Mouse (Mus musculus): ENCODE data around the gene Tle1. TPM values are rescaled to one million over a fixed set of nuclear protein-coding genes. Genes with fewer than 3 reads are reported as not detected.
A peak's percentile ranks its signal among the peaks of the same experiment; 100 is the strongest.

The Tle1 gene
- 12.8 and 13.9 TPM in 2 replicates for polyA plus RNA-seq (2015; fragmentation: Nextera tagmentation; extraction: Ambion mirVana)

DNA sequence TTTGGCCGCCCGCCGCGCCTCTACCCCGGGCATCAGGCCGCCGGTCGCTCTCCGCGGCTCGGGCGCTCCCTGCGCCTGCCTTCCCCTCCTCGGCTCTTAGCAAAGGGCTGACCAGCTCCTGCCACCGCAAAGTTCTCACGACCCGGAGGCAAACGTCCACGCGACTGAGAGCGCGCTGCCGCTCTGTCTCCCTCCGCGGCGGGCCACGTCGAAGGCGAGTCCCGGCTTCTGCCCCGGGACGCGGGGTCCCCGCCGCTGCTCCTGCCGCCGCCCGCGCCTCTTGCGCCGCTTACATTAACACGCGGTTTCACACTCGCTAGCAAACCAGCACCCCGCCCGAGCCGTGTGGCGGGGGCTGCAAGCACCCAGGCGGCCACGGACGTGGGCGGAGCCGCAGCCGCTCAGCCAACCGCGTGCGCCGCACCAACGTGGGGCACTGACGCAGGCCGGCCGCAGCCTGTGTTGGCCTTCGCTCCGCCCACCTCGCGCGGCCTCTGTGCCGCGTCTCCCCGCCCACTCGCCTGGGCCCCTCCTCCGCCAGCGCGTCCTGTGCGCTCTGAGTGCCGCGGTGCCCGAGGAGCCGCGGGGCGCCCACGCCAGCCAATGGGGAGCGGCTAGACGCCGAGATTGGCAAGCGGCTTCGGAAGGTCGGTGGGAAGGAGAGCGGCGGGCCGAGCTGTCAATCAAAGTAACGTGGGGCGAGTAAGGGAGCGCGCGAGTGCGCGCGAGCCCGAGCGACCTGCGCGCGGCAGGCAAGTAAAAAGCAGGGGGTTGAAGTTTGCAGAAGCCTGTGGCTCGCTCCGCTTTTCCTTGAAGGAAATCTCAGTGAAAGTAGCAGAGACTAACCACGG lies at the start of gene Tle1:
TSS of gene Tle1 (minus strand) at position 361 of the 851 bp plus-strand sequence.
- H3K4me3 ChIP-seq (ENCODE audit: low read depth, low read length), result peak within 1 kb of the TSS; percentile 73
- H3K36me3 ChIP-seq (ENCODE audit: control insufficient read depth, insufficient read depth), result no peaks in the 10 kb centered on the region
- H3K4me1 ChIP-seq (replicated peaks; ENCODE audit: control insufficient read depth, insufficient read depth, low read length), result peaks cover 6% of the 10 kb centered on the region; the same call in 1 of the 2 replicates

DNA sequence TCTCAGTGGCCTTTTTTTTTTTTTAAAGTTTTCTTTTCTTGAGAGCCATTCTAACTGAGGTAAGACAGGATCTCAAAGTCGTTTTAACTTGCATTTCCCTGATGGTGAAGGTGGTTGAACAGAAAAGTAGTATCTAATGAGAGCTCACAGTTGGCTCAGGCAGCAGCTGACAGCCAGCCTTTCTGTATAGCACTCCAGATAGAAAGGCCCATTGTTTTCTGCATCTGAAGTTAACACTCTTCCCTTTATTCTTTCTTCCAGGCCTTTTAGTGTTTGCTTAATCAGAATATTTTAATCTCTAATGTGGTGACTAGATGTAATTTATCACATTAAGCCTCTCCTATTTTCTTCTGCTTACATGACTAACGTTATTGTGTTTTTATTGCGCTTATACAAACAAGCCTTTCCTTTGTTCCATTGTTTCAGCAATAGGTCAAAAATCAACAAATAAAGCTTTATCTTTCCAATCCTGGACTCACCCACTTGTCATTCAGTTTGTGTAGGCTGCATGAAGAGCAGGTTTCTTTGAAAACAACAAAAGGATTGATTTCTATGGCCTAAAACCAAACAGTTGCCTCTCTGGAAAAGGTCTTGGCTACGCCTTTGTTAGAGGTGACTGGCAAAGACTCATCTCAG lies 33.0 kb upstream of the Tle1 start:
- no peak for ATAC-seq
- TF ChIP-seq CTCF (IDR thresholded peaks at IDR 0.05; ENCODE audit: low read depth), result no peak

More for the DNA sequence above, at the start of gene Tle1:
- H3K9me3 ChIP-seq (ENCODE audit: control insufficient read depth), result no peaks in the 10 kb centered on the region
- peak within 1 kb of the TSS; percentile 97 for H3K4me2 ChIP-seq (replicated peaks; ENCODE audit: low read depth)
- TF ChIP-seq CTCF (IDR thresholded peaks at IDR 0.05; ENCODE audit: low read depth), result no peak
- H3K27me3 ChIP-seq (replicated peaks; ENCODE audit: control insufficient read depth, insufficient read depth, low read length), result no peaks in the 10 kb centered on the region
- peak; percentile 98 for ATAC-seq
- H3K27ac ChIP-seq (ENCODE audit: low read depth, low read length), result peak within 1 kb of the TSS; percentile 87
- under 1% methylated on average over 104 of the region's 107 CpGs for WGBS
- H3K9ac ChIP-seq (ENCODE audit: low read depth, low read length), result peak within 1 kb of the TSS; percentile 71

DNA sequence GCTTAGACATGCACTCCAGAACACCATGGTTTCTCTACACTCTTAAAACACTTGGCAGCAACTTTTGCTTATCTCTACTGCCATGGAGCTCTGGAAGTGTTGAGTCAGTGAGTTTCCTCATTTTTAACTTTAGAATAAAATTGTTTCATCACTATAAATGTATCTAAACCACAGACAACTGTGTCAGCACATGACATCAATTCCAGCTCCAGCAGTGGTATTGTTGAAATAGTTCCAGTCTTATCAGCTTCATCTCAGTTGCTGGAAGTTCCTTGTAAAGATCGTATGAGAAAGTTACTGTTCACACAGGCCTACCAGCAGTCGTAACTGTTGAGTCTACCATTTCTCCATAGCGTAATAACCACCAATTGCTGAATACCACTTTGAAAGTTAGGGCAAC lies 31.5 kb upstream of the Tle1 start:
- Histone ChIP-seq H3K4me1 (replicated peaks; ENCODE audit: control insufficient read depth, insufficient read depth, low read length) (no peaks in the 10 kb centered on the region), H3K27ac (ENCODE audit: low read depth, low read length) (no peak overlapping the region), H3K9ac (ENCODE audit: low read depth, low read length) (no peak overlapping the region), H3K27me3 (replicated peaks; ENCODE audit: control insufficient read depth, insufficient read depth, low read length) (no peaks in the 10 kb centered on the region), H3K4me2 (replicated peaks; ENCODE audit: low read depth) (no peak overlapping the region), H3K36me3 (ENCODE audit: control insufficient read depth, insufficient read depth) (no peaks in the 10 kb centered on the region), H3K9me3 (ENCODE audit: control insufficient read depth) (no peaks in the 10 kb centered on the region), H3K4me3 (ENCODE audit: low read depth, low read length) (no peak overlapping the region)
- TF ChIP-seq CTCF (IDR thresholded peaks at IDR 0.05; ENCODE audit: low read depth), result no peak
- no peak for ATAC-seq
- 54% methylated on average over 3 of the region's 3 CpGs for WGBS

More for the DNA sequence above, 33.0 kb upstream of the Tle1 start:
- Histone ChIP-seq H3K36me3 (ENCODE audit: control insufficient read depth, insufficient read depth) (no peaks in the 10 kb centered on the region), H3K27me3 (replicated peaks; ENCODE audit: control insufficient read depth, insufficient read depth, low read length) (no peaks in the 10 kb centered on the region), H3K4me1 (replicated peaks; ENCODE audit: control insufficient read depth, insufficient read depth, low read length) (no peaks in the 10 kb centered on the region), H3K27ac (ENCODE audit: low read depth, low read length) (no peak overlapping the region), H3K4me3 (ENCODE audit: low read depth, low read length) (no peak overlapping the region), H3K9ac (ENCODE audit: low read depth, low read length) (no peak overlapping the region), H3K4me2 (replicated peaks; ENCODE audit: low read depth) (no peak overlapping the region), H3K9me3 (ENCODE audit: control insufficient read depth) (no peaks in the 10 kb centered on the region)
- 39% methylated on average over 4 of the region's 4 CpGs for WGBS

DNA sequence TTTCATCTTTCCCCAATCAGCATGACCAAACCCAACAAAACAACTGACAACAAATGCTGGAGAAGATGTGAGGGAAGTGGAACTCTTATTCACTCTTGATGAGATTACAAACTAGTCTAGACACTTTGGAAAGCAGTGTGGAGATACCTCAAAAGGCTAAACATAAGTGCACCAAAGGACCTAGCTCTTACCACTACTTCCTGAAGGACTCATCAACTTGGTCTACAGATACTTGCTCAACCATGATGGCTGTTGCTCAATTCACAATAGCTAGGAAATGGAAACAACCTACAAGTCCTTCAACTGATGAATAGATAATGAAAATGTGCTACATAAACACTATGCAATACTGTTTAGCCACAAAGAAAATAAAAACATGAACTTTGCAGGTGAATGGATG lies 30.1 kb upstream of the Tle1 start:
- Histone ChIP-seq H3K27ac (ENCODE audit: low read depth, low read length) (no peak overlapping the region), H3K4me1 (replicated peaks; ENCODE audit: control insufficient read depth, insufficient read depth, low read length) (no peaks in the 10 kb centered on the region), H3K9ac (ENCODE audit: low read depth, low read length) (no peak overlapping the region), H3K9me3 (ENCODE audit: control insufficient read depth) (no peaks in the 10 kb centered on the region), H3K27me3 (replicated peaks; ENCODE audit: control insufficient read depth, insufficient read depth, low read length) (no peaks in the 10 kb centered on the region), H3K4me2 (replicated peaks; ENCODE audit: low read depth) (no peak overlapping the region), H3K36me3 (ENCODE audit: control insufficient read depth, insufficient read depth) (no peaks in the 10 kb centered on the region), H3K4me3 (ENCODE audit: low read depth, low read length) (no peak overlapping the region)
- no peak for ATAC-seq
- no peak for TF ChIP-seq CTCF (IDR thresholded peaks at IDR 0.05; ENCODE audit: low read depth)

DNA sequence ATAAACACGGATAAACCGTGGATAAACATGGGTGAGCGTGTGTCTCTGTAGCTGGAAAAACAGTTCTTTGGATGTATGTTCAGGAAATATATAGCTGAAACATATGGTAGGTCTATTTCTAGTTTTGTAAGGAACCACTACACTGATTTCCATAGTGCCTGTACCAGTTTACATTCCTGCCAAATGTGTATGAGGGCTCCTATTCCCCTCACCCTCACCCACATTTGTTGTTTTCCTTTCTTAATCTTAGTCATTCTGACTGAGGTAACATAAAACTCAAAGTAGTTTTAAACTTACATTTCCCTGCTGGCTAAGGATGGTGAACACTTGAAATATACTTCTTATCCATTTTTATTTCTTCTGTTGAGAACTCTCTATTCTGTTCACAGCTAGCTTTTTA lies 20.9 kb upstream of the Tle1 start:
- H3K27ac ChIP-seq (ENCODE audit: low read depth, low read length), result no peak overlapping the region
- no peaks in the 10 kb centered on the region for H3K27me3 ChIP-seq (replicated peaks; ENCODE audit: control insufficient read depth, insufficient read depth, low read length)
- no peaks in the 10 kb centered on the region for H3K9me3 ChIP-seq (ENCODE audit: control insufficient read depth)
- no peak overlapping the region for H3K9ac ChIP-seq (ENCODE audit: low read depth, low read length)
- H3K36me3 ChIP-seq (ENCODE audit: control insufficient read depth, insufficient read depth), result no peaks in the 10 kb centered on the region
- no peak overlapping the region for H3K4me3 ChIP-seq (ENCODE audit: low read depth, low read length)
- no peaks in the 10 kb centered on the region for H3K4me1 ChIP-seq (replicated peaks; ENCODE audit: control insufficient read depth, insufficient read depth, low read length)
- no peak overlapping the region for H3K4me2 ChIP-seq (replicated peaks; ENCODE audit: low read depth)
- 80% methylated on average over 3 of the region's 3 CpGs for WGBS
- TF ChIP-seq CTCF (IDR thresholded peaks at IDR 0.05; ENCODE audit: low read depth), result no peak
- ATAC-seq, result no peak

DNA sequence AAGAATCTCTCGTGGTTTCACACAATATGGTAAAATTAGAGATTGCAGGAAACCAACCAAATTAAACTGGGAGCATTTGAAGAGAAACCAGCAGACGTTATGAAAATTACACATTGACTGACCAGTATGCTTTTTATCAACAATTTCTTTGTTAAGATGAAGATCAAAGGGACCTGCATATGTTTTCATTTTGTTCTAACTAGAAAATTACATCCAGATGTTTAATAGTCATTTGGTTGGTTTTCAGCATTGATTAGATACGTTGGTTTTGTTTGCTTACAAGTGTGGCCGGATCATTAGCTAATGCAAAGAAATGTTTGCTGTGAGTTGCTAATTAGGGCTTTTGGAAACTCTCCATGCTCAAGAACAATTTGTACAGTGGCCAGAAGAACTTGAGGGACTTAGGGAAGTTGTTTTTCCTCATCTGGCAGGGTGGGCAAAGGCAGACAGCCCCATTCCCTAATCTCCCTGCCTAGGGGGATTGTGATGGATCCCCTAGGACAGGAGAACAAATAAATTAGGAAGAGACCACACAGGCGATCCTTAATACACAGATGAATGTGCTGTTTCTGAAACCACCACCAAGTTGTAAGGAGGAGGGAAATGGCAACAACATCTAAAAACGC lies 3.8 kb upstream of the Tle1 start:
- no peaks in the 10 kb centered on the region for H3K9me3 ChIP-seq (ENCODE audit: control insufficient read depth)
- no peak overlapping the region for H3K4me3 ChIP-seq (ENCODE audit: low read depth, low read length)
- no peaks in the 10 kb centered on the region for H3K36me3 ChIP-seq (ENCODE audit: control insufficient read depth, insufficient read depth)
- no peaks in the 10 kb centered on the region for H3K27me3 ChIP-seq (replicated peaks; ENCODE audit: control insufficient read depth, insufficient read depth, low read length)
- TF ChIP-seq CTCF (IDR thresholded peaks at IDR 0.05; ENCODE audit: low read depth), result no peak
- WGBS, result 55% methylated on average over 6 of the region's 6 CpGs
- H3K4me2 ChIP-seq (replicated peaks; ENCODE audit: low read depth), result no peak overlapping the region
- H3K9ac ChIP-seq (ENCODE audit: low read depth, low read length), result no peak overlapping the region
- no peak for ATAC-seq
- H3K27ac ChIP-seq (ENCODE audit: low read depth, low read length), result no peak overlapping the region
- H3K4me1 ChIP-seq (replicated peaks; ENCODE audit: control insufficient read depth, insufficient read depth, low read length), result no peaks in the 10 kb centered on the region

Data from intestine, postnatal 0 days (tissue).